Mouse (Mus musculus) lung, postnatal 0 days (tissue): ENCODE data around the gene Gps1. TPM values are rescaled to one million over a fixed set of nuclear protein-coding genes. Genes with fewer than 3 reads are reported as not detected.
A peak's percentile ranks its signal among the peaks of the same experiment; 100 is the strongest.
"Not testable (repeated sequence)": the region's sequence is repeated elsewhere in the genome, so short reads cannot be mapped to it uniquely, and the experiment has no call there.

Source experiments
- ATAC-seq: fragments of 200-750 bp; cut with Nextera tagmentation; 2 replicates; pipeline ENCODE4 v1.8.0; 2017; ENCODE audit warnings: moderate library complexity
- DNase-seq: peaks from one replicate; pipeline ENCODE4 v3.0.0-alpha.2; 2016; ENCODE audit warnings: low spot score
- H3K27ac ChIP-seq: fragments of 300-500 bp; sonication (generic); 2 replicates; pipeline ENCODE4 v1.5.1; 2014; ENCODE audit warnings: antibody characterized with exemption, mild to moderate bottlenecking, low read length, mixed read lengths
- H3K27me3 ChIP-seq: fragments of 300-500 bp; sonication (generic); replicated peaks from 2 replicates; pipeline ENCODE4 v1.6.1; 2014; ENCODE audit warnings: low read length, mixed read lengths; ENCODE audit not compliant: insufficient read depth
- H3K36me3 ChIP-seq: fragments of 300-500 bp; sonication (generic); 2 replicates; pipeline ENCODE4 v1.6.1; 2014; ENCODE audit warnings: low read length, mixed read lengths; ENCODE audit not compliant: insufficient read depth
- H3K4me1 ChIP-seq: fragments of 300-500 bp; sonication (generic); 2 replicates; pipeline ENCODE4 v1.6.1; 2014; ENCODE audit warnings: antibody characterized with exemption, low read depth, low read length, mixed read lengths; ENCODE audit not compliant: insufficient read depth
- H3K4me2 ChIP-seq: fragments of 300-500 bp; sonication (generic); replicated peaks from 2 replicates; pipeline ENCODE4 v1.6.1; 2014; ENCODE audit warnings: low read depth, mild to moderate bottlenecking, low read length, moderate library complexity, mixed read lengths
- H3K4me3 ChIP-seq: fragments of 300-500 bp; sonication (generic); 2 replicates; pipeline ENCODE4 v1.5.1; 2014; ENCODE audit warnings: low read depth, low read length
- H3K9ac ChIP-seq: fragments of 300-500 bp; sonication (generic); replicated peaks from 2 replicates; pipeline ENCODE4 v1.6.1; 2014; ENCODE audit warnings: low read depth, mild to moderate bottlenecking
- H3K9me3 ChIP-seq: fragments of 300-500 bp; sonication (generic); 2 replicates; pipeline ENCODE4 v1.6.1; 2016; ENCODE audit warnings: low read length, mixed read lengths
- CTCF ChIP-seq: IDR thresholded peaks from 2 replicates; pipeline ENCODE4 v1.5.1; 2016; ENCODE audit warnings: antibody characterized with exemption, mild to moderate bottlenecking
- EP300 ChIP-seq: IDR thresholded peaks from 2 replicates; pipeline ENCODE4 v1.6.1; 2016; ENCODE audit warnings: antibody characterized with exemption, mild to moderate bottlenecking, control low read depth
- WGBS: fragments of 180-500 bp; shearing (Covaris S2); extraction: QIAGEN DNeasy Blood & Tissue Kit; methylation state at CpG from one replicate; pipeline ENCODE4 v1.1.7; 2014; 5-methylcytosine and 5-hydroxymethylcytosine counted together
- polyA plus RNA-seq: library from polyadenylated mRNA; unstranded; fragments of >200 nt; fragmentation: Nextera tagmentation; extraction: Ambion mirVana; gene quantifications from 2 replicates; pipeline ENCODE4 v1.2.1, GENCODE M21; 2015

Gps1 gene
- polyA plus RNA-seq, 1 experiment from 2014 or later: 131 TPM

DNA sequence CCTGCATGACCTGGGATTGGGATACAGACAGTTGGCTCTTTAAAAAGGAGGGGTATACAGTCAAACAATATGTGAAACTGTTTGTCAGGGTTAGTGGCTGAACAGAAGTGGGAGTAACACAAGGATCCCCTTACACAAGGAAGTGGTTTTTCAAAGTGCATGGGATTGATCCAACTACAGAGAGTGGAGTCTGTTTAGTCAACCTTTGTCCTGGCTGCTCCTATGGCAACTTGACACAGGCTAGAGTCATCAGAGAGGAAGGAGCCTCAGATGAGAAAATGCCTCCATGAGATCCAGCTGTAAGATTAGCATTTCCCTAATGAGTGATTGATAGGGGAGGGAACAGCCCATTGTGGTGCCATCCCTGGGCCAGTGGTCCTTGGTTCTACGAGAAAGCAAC lies 15.9 kb upstream of the Gps1 start:
- no peaks in the 10 kb centered on the region for H3K4me1 ChIP-seq
- H3K9me3 ChIP-seq: no peaks in the 10 kb centered on the region
- H3K4me2 ChIP-seq: no peak overlapping the region
- no peaks in the 10 kb centered on the region for H3K27me3 ChIP-seq
- WGBS: 64% methylated on average over 1 of the region's 1 CpGs
- DNase-seq (peak; percentile 60), ATAC-seq (peak; percentile 55; the same call in 1 of the 2 replicates)
- H3K4me3 ChIP-seq: no peak overlapping the region
- TF ChIP-seq EP300 (no peak), CTCF (no peak)
- H3K9ac ChIP-seq: no peak overlapping the region
- H3K36me3 ChIP-seq: no peaks in the 10 kb centered on the region
- H3K27ac ChIP-seq: no peak overlapping the region

DNA sequence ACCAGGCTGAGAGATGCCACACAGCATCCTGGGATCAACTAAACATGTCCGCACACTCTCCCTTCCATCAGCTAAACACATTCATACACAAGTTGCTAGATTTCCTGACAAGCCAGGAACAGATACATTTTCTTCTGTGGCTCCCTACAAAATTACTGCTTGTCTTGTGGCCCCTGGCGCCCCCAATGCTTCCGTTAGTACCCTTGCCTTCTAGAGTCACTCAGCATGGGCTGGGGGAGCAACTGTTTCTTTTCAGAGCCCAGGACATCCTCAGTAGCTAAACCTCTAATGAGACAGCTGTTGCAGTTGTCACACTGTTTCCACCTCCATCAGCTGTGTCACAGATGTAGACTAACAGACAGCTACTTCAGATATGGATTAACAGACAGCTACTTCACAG lies 11.3 kb upstream of the Gps1 start:
- WGBS: 77% methylated on average over 3 of the region's 3 CpGs
- Histone ChIP-seq H3K4me3 (no peak overlapping the region), H3K27ac (no peak overlapping the region), H3K36me3 (no peaks in the 10 kb centered on the region), H3K9ac (no peak overlapping the region), H3K4me2 (no peak overlapping the region), H3K9me3 (no peaks in the 10 kb centered on the region), H3K4me1 (no peaks in the 10 kb centered on the region), H3K27me3 (no peaks in the 10 kb centered on the region)
- no peak for ATAC-seq
- no peak for TF ChIP-seq CTCF
- TF ChIP-seq EP300: no peak
- DNase-seq: no peak

DNA sequence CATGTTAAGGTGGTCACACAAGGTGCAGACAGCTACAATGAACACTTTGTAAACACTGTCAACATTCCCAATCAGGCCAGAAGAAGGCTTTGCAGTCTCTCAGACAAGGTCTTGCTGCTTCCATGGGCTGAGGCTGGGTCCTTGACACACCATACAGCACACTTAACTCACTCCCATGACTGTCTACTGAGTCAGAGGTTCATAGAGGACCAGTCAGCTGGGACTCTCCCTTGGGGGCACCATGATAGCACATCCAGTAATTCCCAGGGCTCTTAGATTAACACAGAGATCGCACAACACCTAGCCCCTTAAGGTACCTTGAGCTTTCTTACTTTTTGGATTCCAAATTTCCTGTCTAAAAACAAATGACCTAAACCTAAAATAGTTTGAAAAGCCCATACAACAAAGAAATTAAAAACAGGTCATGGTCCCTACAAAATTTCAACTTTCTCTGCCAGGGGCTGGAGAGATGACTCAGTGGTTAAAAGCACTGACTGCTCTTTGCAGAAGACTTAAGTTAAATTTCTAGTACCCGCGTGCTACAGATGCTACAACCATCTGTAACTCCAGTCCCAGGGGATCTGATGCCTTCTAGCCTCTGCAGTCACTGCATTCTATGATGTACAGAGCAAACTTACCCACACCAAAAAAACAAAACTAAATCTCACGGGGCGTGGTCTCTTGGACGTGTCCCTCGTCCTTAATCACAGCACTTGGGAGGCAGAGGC lies 10.4 kb upstream of the Gps1 start:
- H3K4me2 ChIP-seq: no peak overlapping the region
- no peak overlapping the region for H3K9ac ChIP-seq
- ATAC-seq (no peak), DNase-seq (no peak)
- H3K27me3 ChIP-seq: no peaks in the 10 kb centered on the region
- no peaks in the 10 kb centered on the region for H3K4me1 ChIP-seq
- no peak overlapping the region for H3K4me3 ChIP-seq
- no peak overlapping the region for H3K27ac ChIP-seq
- no peaks in the 10 kb centered on the region for H3K36me3 ChIP-seq
- H3K9me3 ChIP-seq: no peaks in the 10 kb centered on the region
- TF ChIP-seq CTCF: no peak
- TF ChIP-seq EP300: no peak
- 91% methylated on average over 7 of the region's 7 CpGs for WGBS

DNA sequence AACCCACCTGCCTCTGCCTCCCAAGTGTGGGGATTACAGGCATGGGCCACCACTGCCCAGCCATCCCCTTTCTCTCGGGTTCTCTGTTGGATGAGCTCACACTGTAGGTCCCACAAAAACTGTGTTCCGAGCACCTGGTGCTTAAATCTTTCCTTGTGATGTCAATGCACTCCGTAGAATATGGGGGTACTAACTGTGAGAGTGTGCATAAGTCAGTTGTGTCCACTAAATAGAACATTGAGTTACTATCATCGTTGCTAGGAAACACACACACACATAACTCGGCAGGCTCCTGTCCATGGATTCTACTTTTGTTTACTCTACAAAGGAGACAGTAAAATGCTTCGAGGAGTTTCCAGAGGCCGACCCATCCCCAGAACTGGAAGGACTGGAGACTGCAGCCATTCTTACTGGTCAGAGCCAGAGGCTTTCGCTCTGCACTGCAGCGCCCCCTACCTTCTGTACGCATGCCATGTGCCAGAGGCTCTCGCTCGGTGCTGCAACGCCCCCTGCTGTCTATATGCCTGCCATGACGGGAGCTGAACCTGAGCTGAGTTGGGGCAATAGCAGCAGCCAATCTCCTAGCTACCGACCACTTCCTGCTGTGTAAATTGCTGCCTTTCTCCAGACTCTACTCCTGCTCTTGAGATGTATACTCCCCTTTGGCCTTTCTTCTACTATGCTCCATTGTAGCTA lies 8.2 kb upstream of the Gps1 start:
- TF ChIP-seq EP300: no peak; the same call in 1 of the 2 replicates
- peak; percentile 100 for TF ChIP-seq CTCF
- no peaks in the 10 kb centered on the region for H3K36me3 ChIP-seq
- no peak overlapping the region for H3K4me3 ChIP-seq
- H3K9ac ChIP-seq: no peak overlapping the region
- H3K27me3 ChIP-seq: no peaks in the 10 kb centered on the region
- no peak overlapping the region for H3K4me2 ChIP-seq
- no peaks in the 10 kb centered on the region for H3K9me3 ChIP-seq
- H3K4me1 ChIP-seq: no peaks in the 10 kb centered on the region
- H3K27ac ChIP-seq: no peak overlapping the region
- DNase-seq: peak; percentile 96
- 24% methylated on average over 15 of the region's 15 CpGs for WGBS
- ATAC-seq: peak; percentile 94

DNA sequence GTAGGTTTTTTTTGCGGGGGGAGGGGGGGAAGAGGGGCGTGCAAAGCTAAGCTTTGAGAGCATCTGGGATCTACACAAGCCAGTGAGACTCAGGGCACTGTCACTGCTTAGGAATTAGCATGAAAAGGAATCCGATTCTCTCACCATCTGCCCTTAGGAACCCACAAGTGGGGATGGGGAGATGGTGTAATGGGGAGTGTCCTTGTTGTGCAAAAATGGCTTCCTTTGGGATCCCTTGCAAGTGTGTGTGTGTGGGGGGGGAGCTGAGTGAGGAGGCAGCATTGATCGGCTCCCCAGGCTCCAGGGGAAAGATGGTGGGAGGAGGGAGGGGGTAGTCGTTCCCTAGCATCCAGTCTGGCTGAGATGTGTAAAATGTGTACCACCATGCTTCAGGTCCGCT lies 6.9 kb upstream of the Gps1 start:
- ATAC-seq (no peak), DNase-seq (no peak)
- Histone ChIP-seq H3K27ac (no peak overlapping the region), H3K36me3 (no peaks in the 10 kb centered on the region), H3K4me2 (no peak overlapping the region), H3K4me3 (no peak overlapping the region), H3K9me3 (no peaks in the 10 kb centered on the region), H3K4me1 (no peaks in the 10 kb centered on the region), H3K9ac (0 out of 2 replicates have a peak overlapping the region, but pooled peaks have one; percentile 8), H3K27me3 (no peaks in the 10 kb centered on the region)
- TF ChIP-seq CTCF: no peak
- no peak for TF ChIP-seq EP300
- WGBS: 47% methylated on average over 6 of the region's 6 CpGs

DNA sequence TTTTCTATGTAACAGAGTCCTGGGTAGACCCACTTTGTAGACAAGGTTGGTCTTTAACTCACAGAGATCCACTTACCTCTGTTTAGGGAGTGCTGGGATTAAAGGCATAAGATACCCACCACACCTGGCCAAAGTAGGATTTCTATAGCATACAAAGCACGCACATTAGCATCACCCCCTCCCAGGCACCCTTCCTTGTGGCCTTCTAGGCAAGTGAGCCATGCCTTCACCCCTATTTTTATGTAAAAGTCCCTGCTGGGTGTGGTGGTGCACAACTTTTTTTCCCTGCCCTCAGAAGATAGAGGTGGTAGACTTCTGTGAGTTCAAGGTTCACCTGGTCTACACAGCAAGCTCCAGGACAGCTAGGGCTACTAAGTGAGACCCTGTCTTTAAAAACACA lies 4.2 kb upstream of the Gps1 start:
- Histone ChIP-seq H3K27ac (no peak overlapping the region), H3K9me3 (no peaks in the 10 kb centered on the region), H3K9ac (no peak overlapping the region), H3K4me1 (peaks cover 9% of the 10 kb centered on the region; the same call in 1 of the 2 replicates), H3K36me3 (no peaks in the 10 kb centered on the region), H3K4me3 (no peak overlapping the region), H3K27me3 (no peaks in the 10 kb centered on the region), H3K4me2 (no peak overlapping the region)
- DNase-seq (no peak), ATAC-seq (no peak)
- 88% methylated on average over 1 of the region's 1 CpGs for WGBS
- TF ChIP-seq CTCF: no peak
- TF ChIP-seq EP300: no peak

DNA sequence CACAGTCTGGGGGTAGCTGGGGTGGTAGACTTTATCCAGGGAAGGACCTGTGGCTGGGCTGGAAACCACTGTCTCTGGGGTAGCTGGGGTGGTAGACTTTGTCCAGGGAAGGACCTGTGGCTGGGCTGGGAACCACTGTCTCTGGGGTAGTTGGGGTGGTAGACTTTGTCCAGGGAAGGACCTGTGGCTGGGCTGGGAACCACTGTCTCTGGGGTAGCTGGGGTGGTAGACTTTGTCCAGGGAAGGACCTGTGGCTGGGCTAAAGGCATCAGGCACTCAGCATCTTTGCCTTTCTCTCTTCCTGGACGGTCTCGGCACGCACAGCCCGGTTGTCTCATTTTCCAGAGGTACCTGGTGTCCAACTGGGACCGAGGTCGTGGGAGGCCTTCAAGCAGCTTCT lies 2.7 kb upstream of the Gps1 start:
- not testable (repeated sequence) for H3K9me3 ChIP-seq, H3K4me2 ChIP-seq, H3K9ac ChIP-seq, DNase-seq, H3K27ac ChIP-seq, H3K36me3 ChIP-seq, H3K27me3 ChIP-seq, ATAC-seq, H3K4me3 ChIP-seq
- WGBS: 100% methylated on average over 5 of the region's 6 CpGs
- H3K4me1 ChIP-seq: peaks cover 13% of the 10 kb centered on the region; the same call in 1 of the 2 replicates
